Mouse (Mus musculus): ENCODE measurements around the gene Dact3.

The Dact3 gene

DNA sequence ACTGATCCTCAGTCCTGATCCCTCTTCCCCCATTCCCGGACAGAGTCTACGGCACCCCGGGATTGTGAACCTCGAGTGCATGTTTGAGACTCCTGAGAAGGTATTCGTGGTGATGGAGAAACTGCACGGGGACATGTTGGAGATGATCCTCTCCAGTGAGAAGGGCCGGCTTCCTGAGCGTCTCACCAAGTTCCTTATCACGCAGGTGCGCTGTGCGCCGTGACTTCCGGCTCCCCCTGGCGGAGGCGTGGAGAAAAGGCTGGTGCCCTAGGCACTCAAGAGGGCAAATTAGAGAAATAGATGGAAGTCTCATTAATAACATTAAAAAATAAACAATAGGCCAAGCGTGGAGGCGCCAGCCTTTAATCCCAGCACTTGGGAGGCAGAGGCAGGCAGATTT, 16.8 kb upstream of the Dact3 start:
- no peak for DNase-seq (ENCODE audit: low spot score in 2 of 2)

DNA sequence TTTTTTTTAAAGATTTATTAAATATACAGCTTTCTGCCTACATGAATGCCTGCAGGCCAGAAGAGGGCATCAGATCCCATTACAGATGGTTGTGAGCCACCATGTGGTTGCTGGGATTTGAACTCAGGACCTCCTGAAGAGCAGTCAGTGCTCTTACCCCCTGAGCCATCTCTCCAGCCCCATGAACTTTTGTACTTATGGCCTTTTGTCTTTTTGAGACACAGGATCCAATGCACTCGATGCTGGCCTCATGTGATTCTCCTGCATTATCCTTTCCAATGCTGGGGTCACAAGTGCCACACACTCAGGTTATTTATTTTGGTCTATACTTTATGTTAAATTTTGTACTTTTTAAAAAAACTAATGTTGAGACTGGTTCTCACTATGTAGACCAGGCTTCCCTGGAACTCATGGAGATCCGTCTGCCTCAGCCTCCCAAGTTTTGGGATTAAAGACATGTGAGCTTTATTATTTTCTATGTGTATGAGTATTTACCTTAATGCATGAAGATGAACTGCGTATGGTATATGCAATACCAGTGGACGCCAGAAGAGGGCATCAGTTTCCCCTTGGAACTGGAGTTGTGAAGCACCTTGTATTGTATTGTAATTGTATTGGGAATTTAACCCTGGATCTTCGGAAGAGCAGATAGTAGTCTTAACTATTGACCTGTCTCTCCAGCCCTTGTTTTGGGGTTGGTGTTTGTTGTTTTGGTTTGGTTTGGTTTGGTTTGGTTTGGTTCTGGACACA, 15.0 kb upstream of the Dact3 start:
- DNase-seq (ENCODE audit: low spot score in 2 of 2): peak; percentile 71 to 75

GRCm38 (mm10) chr7:16867488-16867887, 7.6 kb upstream of the Dact3 start:
- no peak for DNase-seq (ENCODE audit: low spot score in 2 of 2)

GRCm38 (mm10) chr7:16869497-16869896, 5.6 kb upstream of the Dact3 start:
- DNase-seq (ENCODE audit: low spot score in 2 of 2): peak; percentile 91 to 92

GRCm38 (mm10) chr7:16871600-16871999, 3.5 kb upstream of the Dact3 start:
- DNase-seq (ENCODE audit: low spot score in 2 of 2): no peak

- DNase-seq (ENCODE audit: low spot score in 2 of 2): no peak
Measured at GRCm38 (mm10) chr7:16872478-16872877, 2.6 kb upstream of the Dact3 start.

DNA sequence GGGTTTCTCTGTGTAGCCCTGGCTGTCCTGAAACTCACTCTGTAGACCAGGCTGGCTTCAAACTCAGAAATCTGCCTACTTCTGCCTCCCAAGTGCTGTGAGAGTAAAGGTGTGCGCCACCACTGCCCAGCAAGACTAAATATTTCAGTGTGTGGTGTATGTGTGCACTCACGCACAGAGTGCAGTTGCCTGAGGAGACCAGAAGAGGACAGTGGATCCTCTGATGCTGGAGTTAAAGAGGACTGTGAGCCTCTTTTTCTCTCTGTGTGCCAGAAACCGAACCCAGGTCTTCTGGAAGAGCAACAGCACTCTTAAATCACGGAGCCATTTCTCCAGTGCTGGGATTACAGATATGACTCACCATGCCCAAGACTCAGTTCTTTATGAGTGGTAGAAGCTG, 1.7 kb upstream of the Dact3 start:
- DNase-seq (ENCODE audit: low spot score in 2 of 2): no peak

DNA sequence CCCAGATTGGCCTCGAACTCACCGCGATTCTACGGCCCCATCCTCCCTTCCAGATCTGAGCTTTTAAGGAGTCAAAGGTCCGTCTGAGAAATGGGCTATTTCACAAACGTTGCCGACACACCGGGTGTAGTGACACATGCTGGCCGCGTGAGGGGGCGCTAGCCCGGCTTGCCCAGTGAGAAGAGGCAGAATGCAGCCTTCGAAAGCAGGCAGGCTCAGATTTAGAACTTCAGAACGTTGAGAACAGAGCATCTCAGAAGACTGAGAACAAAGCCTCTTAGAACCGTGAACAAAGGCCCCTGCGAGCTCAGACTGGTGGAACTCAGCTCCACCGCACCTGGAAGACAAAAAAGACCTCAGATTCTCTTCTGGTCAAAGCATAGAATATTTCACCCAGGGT, 927 bp upstream of the Dact3 start:
- DNase-seq (ENCODE audit: low spot score in 2 of 2): peak; percentile 78 to 80

GRCm38 (mm10) chr7:16874756-16875309, 284 bp upstream of the Dact3 start:
- DNase-seq (ENCODE audit: low spot score in 2 of 2): peak; percentile 99 to 100

DNA sequence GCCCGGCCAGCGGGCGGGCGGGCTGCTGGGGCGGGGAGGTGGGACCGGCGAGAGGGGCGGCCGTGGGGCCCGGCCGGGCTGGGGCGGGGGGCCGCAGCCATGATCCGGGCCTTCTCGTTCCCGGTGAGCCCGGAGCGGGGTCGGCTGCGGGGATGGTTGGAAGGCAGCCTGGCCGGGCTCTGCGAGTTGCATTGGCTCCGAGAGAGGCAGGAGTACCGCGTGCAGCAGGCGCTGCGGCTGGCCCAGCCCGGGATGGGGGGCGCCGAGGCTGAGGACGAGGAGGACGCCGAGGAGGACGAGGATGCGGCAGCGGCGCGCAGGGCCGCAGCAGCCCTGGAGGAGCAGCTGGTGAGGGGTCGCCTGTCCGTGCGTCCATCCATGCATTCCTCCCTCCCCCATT, 209 bp downstream of the Dact3 start:
- no peak for DNase-seq (ENCODE audit: low spot score in 2 of 2)

- DNase-seq (ENCODE audit: low spot score in 2 of 2): no peak
Measured at GRCm38 (mm10) chr7:16876006-16876405, 889 bp downstream of the Dact3 start.

GRCm38 (mm10) chr7:16876608-16877007, 1.5 kb downstream of the Dact3 start:
- no peak for DNase-seq (ENCODE audit: low spot score in 2 of 2)

DNA sequence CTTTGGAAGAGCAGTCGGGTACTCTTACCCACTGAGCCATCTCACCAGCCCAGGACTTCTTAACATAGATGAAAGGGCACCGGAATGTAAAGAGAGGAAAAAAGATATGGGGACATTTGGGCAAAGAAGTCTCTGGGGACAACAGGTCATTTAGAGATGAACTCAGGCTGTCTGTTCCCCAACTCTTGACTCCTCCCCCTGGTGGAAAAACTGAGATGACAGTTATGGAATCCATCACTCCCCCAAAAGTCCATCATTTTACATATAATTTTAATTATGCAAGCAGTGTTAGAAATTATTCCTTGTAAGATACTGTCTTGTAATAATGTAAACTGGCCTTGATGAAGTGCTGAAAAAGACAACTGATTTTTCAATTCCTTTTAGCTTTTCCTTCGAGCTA, 2.6 kb downstream of the Dact3 start:
- no peak for DNase-seq (ENCODE audit: low spot score in 2 of 2)

DNA sequence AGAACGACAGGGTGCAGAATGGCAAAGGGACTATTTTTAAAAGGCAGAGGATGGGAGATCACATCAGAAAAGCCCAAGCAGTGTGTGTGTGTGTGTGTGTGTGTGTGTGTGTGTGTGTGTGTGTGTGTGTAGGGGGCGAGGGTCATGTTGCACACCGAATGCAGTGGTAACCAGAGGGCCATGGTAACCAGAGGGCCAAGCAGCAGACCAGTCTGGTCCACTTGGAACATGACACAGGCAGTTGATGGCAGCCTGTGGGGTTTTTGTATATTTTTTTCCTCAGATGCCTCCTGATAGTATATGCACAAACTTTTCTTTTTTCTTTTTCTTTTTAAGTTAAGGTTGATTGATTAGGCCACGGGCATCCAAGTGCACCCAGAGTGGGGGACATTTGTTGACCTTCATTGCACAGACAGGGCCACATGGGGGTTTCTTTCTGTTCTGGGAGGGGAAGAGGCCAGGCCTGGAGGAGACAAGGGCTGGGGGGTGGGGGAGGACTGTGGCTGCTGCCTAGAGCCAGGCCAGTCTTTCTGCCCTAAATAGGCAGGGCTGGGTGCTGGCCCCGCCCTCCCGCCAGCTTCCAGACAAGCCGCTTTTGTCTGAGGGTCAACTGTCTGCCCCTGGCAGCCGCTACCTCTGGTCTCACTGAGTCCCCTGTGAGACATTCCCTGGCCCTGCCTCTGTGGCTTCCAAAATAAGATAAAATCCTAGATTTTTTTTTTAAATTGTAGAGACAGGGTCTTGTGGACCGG, 4.9 kb downstream of the Dact3 start:
- DNase-seq (ENCODE audit: low spot score in 2 of 2): no peak

GRCm38 (mm10) chr7:16880615-16881014, 5.5 kb downstream of the Dact3 start:
- no peak for DNase-seq (ENCODE audit: low spot score in 2 of 2)

DNA sequence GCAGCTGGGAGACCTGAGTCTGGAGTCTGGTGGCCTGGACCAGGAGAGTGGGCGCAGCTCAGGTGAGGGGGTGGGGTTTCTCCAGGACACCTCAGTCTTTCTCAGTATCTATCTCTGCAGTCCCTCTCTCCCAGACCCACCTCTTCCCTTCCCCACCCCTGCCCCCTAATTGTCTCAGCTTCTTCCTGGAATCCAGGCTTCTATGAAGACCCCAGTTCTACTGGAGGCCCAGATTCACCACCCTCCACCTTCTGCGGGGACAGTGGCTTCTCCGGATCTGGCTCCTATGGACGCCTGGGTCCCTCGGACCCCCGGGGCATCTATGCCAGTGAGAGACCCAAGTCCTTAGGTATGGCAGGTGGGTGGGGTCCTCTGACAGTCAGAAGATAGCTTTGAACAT, 8.0 kb downstream of the Dact3 start:
- no peak for DNase-seq (ENCODE audit: low spot score in 2 of 2)

DNA sequence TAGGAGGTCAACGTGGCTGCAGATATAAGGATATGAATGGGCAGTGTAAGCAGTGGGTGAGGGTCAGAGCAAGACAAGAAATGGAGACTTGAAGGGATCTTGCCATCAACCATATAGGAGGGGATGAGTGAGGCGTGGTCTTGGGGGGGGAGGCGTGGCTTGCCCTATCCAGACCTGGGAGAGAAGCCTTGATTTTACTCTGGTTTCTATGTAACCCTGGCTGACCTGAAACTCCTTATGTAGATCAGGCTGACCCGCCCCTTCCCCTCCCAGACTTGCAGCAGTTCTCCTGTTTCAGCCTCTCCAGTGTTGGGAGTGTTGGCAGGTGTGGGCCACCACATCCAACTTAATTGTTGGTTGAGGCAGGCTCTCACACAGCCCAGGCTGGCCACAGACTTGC, 9.2 kb downstream of the Dact3 start:
- DNase-seq (ENCODE audit: low spot score in 2 of 2): no peak

GRCm38 (mm10) chr7:16885271-16885776, 10.2 kb downstream of the Dact3 start:
- no peak for DNase-seq (ENCODE audit: low spot score in 2 of 2)

DNA sequence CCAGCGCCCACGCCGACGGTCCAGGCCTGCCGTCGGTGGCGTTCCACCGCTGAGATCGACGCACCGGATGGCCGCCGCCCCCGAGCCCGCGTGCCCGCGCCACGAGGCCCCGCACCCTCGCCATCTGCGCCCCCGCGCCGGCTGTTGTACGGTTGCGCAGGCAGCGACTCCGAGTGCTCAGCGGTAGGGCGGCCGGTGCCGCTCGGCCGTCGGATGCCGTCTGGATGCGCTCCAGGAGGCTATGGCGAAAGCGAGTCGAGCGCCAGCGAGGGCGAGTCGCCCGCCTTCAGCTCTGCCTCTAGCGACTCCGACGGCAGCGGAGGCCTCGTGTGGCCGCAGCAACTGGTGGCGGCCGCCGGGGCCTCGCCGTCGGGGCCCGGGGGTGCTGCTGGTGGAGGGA, 10.8 kb downstream of the Dact3 start:
- DNase-seq (ENCODE audit: low spot score in 2 of 2): no peak

GRCm38 (mm10) chr7:16890536-16890935, 15.4 kb downstream of the Dact3 start:
- no peak for DNase-seq (ENCODE audit: low spot score in 2 of 2)

GRCm38 (mm10) chr7:16890944-16891343, 15.8 kb downstream of the Dact3 start:
- DNase-seq (ENCODE audit: low spot score in 2 of 2): no peak

DNA sequence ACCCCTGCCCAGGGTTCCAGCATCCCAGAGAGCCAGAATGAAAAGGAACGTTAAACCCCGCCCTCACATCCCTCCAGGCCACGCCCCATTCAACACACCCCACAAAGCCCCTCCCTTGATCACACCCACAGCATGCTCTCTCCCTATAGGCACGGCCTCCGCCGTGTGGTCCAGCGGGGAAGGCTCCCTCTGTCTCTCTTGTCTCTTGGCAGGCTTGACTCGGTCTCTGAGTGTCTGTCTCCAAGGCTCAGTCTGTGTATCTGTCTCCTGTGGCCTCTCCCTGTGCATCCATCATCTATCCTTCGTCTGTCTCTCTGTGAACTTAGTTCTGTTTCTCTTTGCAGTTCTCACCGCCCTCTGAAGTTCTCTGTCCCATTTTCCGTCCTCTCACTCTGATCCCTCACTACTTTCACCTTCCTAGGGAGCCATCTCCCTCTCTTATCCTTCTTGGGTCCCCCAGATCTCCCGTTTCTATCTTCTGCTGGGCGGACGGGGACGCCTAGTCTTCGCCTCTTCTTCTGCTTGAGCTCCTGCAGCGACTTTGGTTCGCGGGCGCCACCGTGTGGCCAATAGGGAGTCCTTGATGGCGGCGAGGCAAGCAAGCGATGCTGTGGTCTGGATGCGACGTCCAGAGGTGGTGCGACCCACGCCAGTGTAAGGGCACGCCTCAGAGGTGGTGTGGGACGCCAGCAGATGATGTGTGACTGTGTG, 16.7 kb downstream of the Dact3 start, which contains the start of gene Gng8:
Gng8 (plus strand) TSS at position 146 of the 711 bp plus-strand sequence.
- peak; percentile 87 to 90 for DNase-seq (ENCODE audit: low spot score in 2 of 2)

Data from right cerebral cortex, adult 2 months (tissue).